Mouse (Mus musculus): Measurements from ENCODE around the gene Gdf9. TPM values are rescaled to one million over a fixed set of nuclear protein-coding genes. Genes with fewer than 3 reads are reported as not detected.

Gdf9 gene
- polyA plus RNA-seq, 1 experiment: not detected

- Histone ChIP-seq H3K27ac (replicated peaks; ENCODE audit: low read depth, low read length) (no peak within 1 kb of the TSS), H3K4me3 (ENCODE audit: insufficient read depth, low read depth, low read length) (peak within 1 kb of the TSS; percentile 71), H3K4me1 (ENCODE audit: control insufficient read depth, insufficient read depth, insufficient read length, low read length) (no peaks in the 10 kb centered on the region)
Observed at GRCm38 (mm10) chr11:53456474-53457371, 25.9 kb downstream of the Gdf9 start, which contains the start of the genes Gm10447 and Shroom1. TSS of gene Gm10447 (minus strand) at chr11:53457110. TSS of gene Shroom1 (plus strand) at chr11:53457205.

DNA sequence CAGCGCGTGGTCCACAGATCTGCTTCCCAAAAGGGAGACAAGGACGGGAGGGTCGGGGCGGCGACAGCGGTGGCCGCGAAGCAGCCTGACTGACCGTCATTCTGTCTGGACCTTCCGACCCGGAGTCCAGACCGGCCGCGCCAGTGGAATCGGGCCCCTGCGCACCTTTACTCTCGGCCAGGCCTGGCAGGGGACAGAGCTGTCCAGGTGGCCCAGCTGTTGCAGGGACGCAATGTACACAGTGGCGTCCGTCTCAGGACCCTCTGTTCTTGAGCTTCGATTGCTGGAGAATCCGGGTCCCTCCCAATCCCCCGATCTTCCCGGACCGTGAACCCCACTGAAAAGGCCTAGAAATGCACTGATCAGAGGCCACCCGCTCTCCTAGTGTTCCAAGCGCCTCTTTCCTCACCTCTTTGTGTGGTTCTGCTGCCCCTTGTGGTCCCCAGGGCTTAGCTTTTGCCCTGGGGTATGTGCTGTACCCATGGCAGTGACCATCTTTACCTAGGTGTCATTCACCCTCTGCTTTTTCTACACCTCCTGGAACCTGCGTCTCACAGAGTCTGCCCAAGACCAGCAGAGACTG lies 26.6 kb downstream of the Gdf9 start:
- peak overlapping the region; percentile 71 for H3K4me3 ChIP-seq (ENCODE audit: insufficient read depth, low read depth, low read length)
- no peak overlapping the region for H3K27ac ChIP-seq (replicated peaks; ENCODE audit: low read depth, low read length)
- H3K4me1 ChIP-seq (ENCODE audit: control insufficient read depth, insufficient read depth, insufficient read length, low read length): no peaks in the 10 kb centered on the region

GRCm38 (mm10) chr11:53458996-53459395 lies 28.2 kb downstream of the Gdf9 start:
- Histone ChIP-seq H3K27ac (replicated peaks; ENCODE audit: low read depth, low read length) (no peak overlapping the region), H3K4me1 (ENCODE audit: control insufficient read depth, insufficient read depth, insufficient read length, low read length) (no peaks in the 10 kb centered on the region), H3K4me3 (ENCODE audit: insufficient read depth, low read depth, low read length) (no peak overlapping the region)

- Histone ChIP-seq H3K4me3 (ENCODE audit: insufficient read depth, low read depth, low read length) (no peak overlapping the region), H3K27ac (replicated peaks; ENCODE audit: low read depth, low read length) (no peak overlapping the region), H3K4me1 (ENCODE audit: control insufficient read depth, insufficient read depth, insufficient read length, low read length) (no peaks in the 10 kb centered on the region)
Observed at GRCm38 (mm10) chr11:53460192-53460591, 29.4 kb downstream of the Gdf9 start.

DNA sequence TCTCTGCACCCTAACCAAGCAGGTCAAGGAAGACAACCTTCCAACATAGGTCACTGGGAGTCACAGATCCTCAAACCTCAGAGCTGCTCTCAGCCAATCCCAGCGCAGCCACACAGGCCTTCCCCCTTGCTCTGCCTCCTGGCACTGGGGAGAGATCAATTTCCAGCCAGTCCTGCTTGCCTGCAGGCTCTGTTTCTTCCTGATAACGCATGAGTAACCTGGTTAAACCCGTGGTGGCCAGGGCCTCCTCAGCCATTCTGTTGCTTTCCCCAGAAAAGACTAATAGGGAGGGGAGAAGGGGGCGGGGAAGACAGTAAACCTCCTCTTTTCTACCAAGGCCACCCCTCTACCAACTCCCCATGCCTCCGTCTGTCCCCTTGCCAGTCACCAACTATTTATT lies 30.9 kb downstream of the Gdf9 start:
- no peak overlapping the region for H3K4me3 ChIP-seq (ENCODE audit: insufficient read depth, low read depth, low read length)
- H3K27ac ChIP-seq (replicated peaks; ENCODE audit: low read depth, low read length): no peak overlapping the region
- no peaks in the 10 kb centered on the region for H3K4me1 ChIP-seq (ENCODE audit: control insufficient read depth, insufficient read depth, insufficient read length, low read length)

DNA sequence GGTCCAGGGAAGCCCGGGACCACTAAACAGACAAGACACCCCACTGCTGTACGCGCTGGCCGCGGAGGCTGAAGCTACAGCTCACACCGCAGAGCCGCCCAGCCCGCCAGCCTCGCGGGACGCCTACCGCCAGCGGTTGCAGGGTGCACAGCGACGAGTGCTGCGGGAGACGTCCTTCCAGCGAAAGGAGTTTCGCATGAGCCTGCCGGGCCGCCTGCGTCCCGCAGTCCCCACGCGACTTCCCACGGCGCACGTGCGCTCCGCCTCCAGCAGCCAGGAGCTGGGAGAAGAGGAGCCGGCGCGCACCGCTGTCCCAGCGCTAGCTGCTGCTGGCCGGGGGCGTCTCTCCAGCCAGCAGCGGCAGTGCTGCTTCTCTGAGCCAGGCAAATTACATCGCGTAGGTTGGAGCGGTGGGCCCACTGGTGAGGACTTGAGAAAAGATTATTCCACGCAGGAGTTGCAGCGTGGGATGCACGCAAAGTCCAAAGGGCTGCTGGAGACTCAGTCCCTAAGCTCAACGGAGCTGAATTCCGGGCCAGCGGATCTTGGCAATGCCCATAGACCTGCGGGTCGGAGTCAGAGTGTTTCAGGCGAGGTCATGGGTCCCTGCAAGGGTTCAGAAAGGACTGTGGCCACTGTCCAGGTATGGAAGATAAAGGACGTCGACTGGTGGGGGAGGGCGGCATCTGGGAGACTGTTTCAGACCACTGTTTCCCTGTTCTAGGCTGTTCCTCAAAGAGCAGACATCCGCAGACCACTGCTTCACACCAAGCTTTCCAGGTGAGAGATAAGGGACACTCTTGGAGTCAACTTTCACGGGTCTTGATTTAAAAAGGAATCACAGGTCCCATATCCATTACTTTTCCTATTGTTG lies 33.0 kb downstream of the Gdf9 start:
- no peak overlapping the region for H3K27ac ChIP-seq (replicated peaks; ENCODE audit: low read depth, low read length)
- H3K4me3 ChIP-seq (ENCODE audit: insufficient read depth, low read depth, low read length): peak overlapping the region; percentile 41
- H3K4me1 ChIP-seq (ENCODE audit: control insufficient read depth, insufficient read depth, insufficient read length, low read length): no peaks in the 10 kb centered on the region

GRCm38 (mm10) chr11:53466231-53466971 lies 35.6 kb downstream of the Gdf9 start:
- Histone ChIP-seq H3K4me3 (ENCODE audit: insufficient read depth, low read depth, low read length) (peak overlapping the region; percentile 48), H3K4me1 (ENCODE audit: control insufficient read depth, insufficient read depth, insufficient read length, low read length) (no peaks in the 10 kb centered on the region), H3K27ac (replicated peaks; ENCODE audit: low read depth, low read length) (no peak overlapping the region)

DNA sequence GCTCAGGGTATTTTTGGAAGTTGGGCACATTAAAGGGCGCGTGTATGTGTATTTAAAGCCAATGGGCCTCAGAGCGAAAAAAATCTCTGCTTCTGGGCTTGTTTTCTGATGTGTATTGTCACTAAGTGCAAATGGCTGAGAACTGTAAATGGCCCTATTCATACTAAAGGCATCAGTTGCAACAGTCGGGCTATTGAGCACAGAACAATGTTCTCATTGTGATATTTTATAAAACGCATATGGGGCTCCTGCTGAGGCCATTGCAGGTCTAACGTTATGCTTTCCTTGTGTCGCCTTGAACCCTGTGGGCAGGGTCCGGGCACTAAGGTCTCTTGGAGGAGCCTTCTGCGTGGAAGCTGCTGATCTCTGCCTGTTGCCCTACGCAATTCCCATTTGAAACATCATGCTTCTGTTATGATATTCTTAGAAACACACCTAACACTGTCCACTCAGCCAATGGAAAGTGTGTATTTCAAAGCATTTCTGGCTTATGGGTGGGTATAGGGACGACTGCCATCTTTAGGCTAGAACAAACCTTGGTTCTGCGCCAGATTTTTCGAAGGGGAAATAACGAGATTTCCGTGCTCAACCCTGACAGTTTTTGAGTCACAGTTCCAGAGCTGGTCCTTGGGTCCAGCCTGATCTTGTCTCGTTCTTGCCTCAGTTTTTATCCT lies 38.6 kb downstream of the Gdf9 start:
- Histone ChIP-seq H3K4me3 (ENCODE audit: insufficient read depth, low read depth, low read length) (no peak overlapping the region), H3K27ac (replicated peaks; ENCODE audit: low read depth, low read length) (no peak overlapping the region), H3K4me1 (ENCODE audit: control insufficient read depth, insufficient read depth, insufficient read length, low read length) (no peaks in the 10 kb centered on the region)

DNA sequence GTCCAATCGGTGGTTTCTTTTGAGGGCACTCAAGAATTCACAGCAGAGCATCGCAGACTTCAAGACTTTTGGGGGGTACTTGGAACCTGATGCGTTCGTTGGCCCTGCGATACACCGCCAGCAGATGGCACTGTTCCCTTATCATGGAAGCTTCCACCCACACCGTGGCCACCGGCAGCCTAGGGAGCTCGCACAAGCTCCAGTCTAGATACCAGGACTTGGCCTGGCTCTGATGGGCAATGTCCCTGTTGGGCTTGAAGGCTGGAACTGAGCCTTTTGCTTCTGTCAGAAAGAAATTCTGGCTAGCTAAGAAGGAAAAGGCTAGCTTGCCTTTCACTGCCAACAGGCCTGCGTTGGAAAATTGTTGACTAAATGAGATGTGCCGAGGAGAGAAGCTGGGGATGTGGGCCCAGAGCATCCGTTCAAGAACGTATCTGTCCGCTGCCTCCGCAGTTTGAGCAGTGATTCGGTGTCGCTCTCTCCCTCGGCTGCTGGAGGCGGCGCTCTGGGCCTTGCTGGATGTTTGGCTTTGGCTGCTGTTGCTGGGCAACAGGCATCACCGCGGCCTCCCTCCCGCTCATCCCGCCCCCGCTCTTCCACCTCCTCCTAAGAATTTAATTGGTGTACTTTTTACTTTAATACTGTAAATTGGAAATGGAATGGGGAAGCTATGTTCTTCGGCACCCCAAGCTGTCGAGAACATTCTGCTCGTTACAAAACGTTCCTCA lies 39.3 kb downstream of the Gdf9 start, which contains the start of gene Gm9837:
Gene Gm9837 (minus strand): TSS at position 512 of the 728 bp plus-strand sequence.
- Histone ChIP-seq H3K4me3 (ENCODE audit: insufficient read depth, low read depth, low read length) (0 out of 2 replicates have a peak within 1 kb of the TSS, but pooled peaks have one; percentile 7), H3K4me1 (ENCODE audit: control insufficient read depth, insufficient read depth, insufficient read length, low read length) (no peaks in the 10 kb centered on the region), H3K27ac (replicated peaks; ENCODE audit: low read depth, low read length) (0 out of 2 replicates have a peak within 1 kb of the TSS, but pooled peaks have one; percentile 38)

DNA sequence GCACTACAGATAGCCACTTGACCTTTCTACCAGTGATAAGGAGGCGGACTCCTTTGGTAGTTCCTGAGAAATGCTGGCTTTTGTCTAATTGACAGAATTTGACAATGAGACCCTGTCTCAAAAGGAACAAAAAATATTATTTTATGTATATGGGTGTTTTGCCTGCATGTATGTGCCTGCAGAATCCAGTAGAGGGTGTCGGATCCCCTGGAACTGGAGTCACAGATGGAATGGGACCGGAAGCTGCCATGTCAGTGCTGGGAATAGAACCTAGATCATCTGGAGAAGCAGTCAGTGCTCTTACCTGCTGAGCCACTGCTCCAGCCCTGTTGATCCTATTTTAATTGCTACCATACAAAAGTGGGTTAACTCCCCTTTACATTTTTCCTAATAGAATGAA lies 41.9 kb downstream of the Gdf9 start:
- Histone ChIP-seq H3K4me3 (ENCODE audit: insufficient read depth, low read depth, low read length) (no peak overlapping the region), H3K27ac (replicated peaks; ENCODE audit: low read depth, low read length) (no peak overlapping the region), H3K4me1 (ENCODE audit: control insufficient read depth, insufficient read depth, insufficient read length, low read length) (no peaks in the 10 kb centered on the region)

GRCm38 (mm10) chr11:53475620-53476019 lies 44.8 kb downstream of the Gdf9 start:
- no peaks in the 10 kb centered on the region; the same call in 1 of the 2 replicates for H3K4me1 ChIP-seq (ENCODE audit: control insufficient read depth, insufficient read depth, insufficient read length, low read length)
- no peak overlapping the region for H3K4me3 ChIP-seq (ENCODE audit: insufficient read depth, low read depth, low read length)
- no peak overlapping the region for H3K27ac ChIP-seq (replicated peaks; ENCODE audit: low read depth, low read length)

DNA sequence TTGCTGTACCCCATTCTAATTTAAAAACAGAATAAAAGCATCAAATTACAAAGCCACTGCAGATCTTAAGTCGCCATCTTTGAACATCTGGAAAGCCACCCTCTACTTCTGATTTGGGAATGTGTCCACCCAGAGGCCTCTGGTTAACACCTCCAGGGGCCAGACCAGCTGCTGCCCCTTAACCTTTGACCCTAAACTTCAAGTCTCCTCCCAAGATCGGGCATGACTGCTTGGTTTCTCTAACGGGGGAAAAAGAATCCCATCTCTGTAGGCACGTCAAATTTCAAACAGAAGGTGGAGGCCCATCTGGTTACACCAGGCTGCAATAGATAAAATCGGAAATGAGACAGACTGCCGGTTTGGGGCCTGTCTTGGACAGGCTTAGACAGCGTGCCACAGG lies 47.0 kb downstream of the Gdf9 start:
- Histone ChIP-seq H3K4me3 (ENCODE audit: insufficient read depth, low read depth, low read length) (no peak overlapping the region), H3K27ac (replicated peaks; ENCODE audit: low read depth, low read length) (no peak overlapping the region)

DNA sequence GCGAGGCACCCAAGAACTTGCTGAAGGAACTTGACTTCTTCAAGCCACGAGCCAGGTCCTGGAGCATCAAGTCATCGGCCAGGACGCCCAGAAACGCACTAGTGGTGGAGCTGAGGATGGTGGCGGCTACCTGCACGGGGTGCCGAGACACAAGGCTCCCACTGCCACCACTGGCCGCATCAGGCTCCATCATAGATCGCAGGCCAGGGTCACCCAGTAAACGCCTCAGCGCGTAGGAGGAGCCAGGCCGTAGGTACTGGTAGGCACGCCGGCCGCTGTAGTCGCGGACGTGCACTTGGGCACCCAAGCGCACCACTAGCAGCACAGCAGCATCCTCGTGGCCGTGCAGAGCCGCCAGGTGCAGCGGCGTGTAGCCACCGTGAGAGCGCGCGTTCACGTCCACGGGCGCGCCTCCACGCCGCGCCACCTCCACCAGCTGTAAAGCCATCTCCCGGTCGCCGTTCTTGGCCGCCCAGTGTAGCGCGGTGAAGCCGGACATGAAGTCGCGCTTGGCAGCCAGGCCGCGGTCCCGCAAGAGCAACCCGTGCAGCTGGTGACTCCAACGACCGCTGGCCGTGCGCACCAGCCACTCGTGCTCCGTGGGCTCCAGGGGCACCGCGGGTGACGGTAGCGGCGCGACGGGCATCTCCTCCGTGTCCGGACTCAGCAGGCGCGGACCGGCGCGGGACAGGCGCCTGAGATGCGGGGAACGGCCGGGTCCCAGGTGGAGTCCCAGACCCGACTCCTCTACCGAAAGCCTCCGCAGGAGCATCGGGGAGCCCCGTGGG lies 47.8 kb downstream of the Gdf9 start:
- Histone ChIP-seq H3K27ac (replicated peaks; ENCODE audit: low read depth, low read length) (no peak overlapping the region), H3K4me3 (ENCODE audit: insufficient read depth, low read depth, low read length) (peak overlapping the region; percentile 50), H3K4me1 (ENCODE audit: control insufficient read depth, insufficient read depth, insufficient read length, low read length) (no peaks in the 10 kb centered on the region; the same call in 1 of the 2 replicates)

More for the DNA sequence above, 47.0 kb downstream of the Gdf9 start:
- H3K4me1 ChIP-seq (ENCODE audit: control insufficient read depth, insufficient read depth, insufficient read length, low read length): no peaks in the 10 kb centered on the region; the same call in 1 of the 2 replicates
